Mouse (Mus musculus): ENCODE measurements around the gene Trappc6b. TPM values are rescaled to one million over a fixed set of nuclear protein-coding genes. Genes with fewer than 3 reads are reported as not detected.
"Not testable (repeated sequence)": the region's sequence is repeated elsewhere in the genome, so short reads cannot be mapped to it uniquely, and the experiment has no call there.

The Trappc6b gene
- polyA plus RNA-seq, 1 experiment from 2014 or later = 89.1 TPM

DNA sequence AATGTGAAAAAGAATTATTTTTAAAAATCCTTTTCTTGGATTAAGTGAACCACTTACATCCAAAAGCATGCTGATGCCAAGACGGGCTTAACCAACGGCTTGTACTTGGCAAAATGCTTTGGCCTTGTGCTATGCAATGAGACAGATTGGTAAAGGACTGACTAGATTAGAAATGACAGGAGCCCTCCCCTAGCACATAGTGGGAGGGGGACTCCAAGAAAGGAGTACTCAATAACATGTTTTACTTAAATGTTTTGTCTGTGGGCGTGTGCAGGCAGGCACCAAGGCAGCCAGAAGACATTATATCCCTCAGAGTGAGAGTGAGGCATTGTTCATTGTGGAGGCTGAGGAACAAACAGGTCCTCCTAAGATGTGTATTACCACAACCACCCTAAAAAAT is 12.8 kb upstream of the Trappc6b start:
- Histone ChIP-seq H3K4me2 (no peak overlapping the region), H3K4me3 (no peak overlapping the region), H3K9me3 (no peaks in the 10 kb centered on the region), H3K27me3 (no peaks in the 10 kb centered on the region), H3K4me1 (no peaks in the 10 kb centered on the region), H3K27ac (no peak overlapping the region), H3K9ac (no peak overlapping the region), H3K36me3 (peaks cover 49% of the 10 kb centered on the region)
- ATAC-seq (ENCODE audit: insufficient number of reproducible peaks, insufficient read depth, low FRiP score, low TSS enrichment, low read depth) = no peak
- WGBS = 73% methylated on average over 3 of the region's 3 CpGs

DNA sequence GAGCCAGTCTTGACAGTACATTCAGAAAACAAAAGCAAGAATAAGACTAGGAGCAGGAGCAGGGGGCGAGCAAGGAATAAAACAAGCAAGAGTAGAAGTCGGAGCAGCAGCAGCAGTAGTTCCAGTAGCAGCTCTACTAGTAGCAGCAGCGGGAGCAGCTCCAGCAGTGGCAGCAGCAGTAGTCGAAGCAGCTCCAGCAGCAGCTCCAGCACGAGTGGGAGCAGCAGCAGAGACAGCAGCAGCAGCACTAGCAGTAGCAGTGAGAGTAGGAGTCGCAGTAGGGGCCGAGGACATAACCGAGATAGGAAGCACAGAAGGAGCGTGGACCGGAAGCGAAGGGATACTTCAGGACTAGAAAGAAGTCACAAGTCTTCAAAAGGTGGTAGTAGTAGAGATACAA is 11.0 kb upstream of the Trappc6b start:
- no peaks in the 10 kb centered on the region for H3K9me3 ChIP-seq
- H3K27ac ChIP-seq = no peak overlapping the region
- peaks cover 59% of the 10 kb centered on the region for H3K36me3 ChIP-seq
- WGBS = 90% methylated on average over 11 of the region's 11 CpGs
- H3K4me1 ChIP-seq = 0 out of 2 replicates have a peak, but pooled peaks cover 5% of the 10 kb centered on the region
- H3K9ac ChIP-seq = no peak overlapping the region
- no peaks in the 10 kb centered on the region for H3K27me3 ChIP-seq
- ATAC-seq (ENCODE audit: insufficient number of reproducible peaks, insufficient read depth, low FRiP score, low TSS enrichment, low read depth) = no peak
- no peak overlapping the region for H3K4me2 ChIP-seq
- H3K4me3 ChIP-seq = no peak overlapping the region

DNA sequence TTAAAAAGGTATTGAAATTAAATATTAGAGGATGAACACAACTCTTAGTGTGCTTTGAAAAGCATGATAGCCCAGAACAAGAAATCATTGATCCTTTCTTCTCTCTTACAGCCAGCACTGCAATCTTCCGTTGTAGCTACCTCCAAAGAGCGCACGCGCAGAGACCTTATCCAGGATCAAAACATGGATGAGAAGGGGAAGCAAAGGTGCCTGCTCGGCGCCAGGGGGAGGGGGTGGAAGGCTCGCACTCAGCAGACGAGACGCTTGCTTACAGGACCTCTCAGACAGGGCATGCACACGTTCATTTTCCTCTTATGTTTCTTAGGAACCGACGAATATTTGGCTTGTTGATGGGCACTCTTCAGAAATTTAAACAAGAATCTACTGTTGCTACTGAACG is 7.5 kb upstream of the Trappc6b start:
- no peaks in the 10 kb centered on the region for H3K9me3 ChIP-seq
- no peak overlapping the region for H3K4me2 ChIP-seq
- H3K4me1 ChIP-seq = peaks cover 9% of the 10 kb centered on the region; the same call in 1 of the 2 replicates
- no peaks in the 10 kb centered on the region for H3K27me3 ChIP-seq
- H3K36me3 ChIP-seq = peaks cover 50% of the 10 kb centered on the region
- ATAC-seq (ENCODE audit: insufficient number of reproducible peaks, insufficient read depth, low FRiP score, low TSS enrichment, low read depth) = no peak
- H3K9ac ChIP-seq = no peak overlapping the region
- H3K27ac ChIP-seq = no peak overlapping the region
- H3K4me3 ChIP-seq = no peak overlapping the region
- WGBS = 91% methylated on average over 13 of the region's 13 CpGs

DNA sequence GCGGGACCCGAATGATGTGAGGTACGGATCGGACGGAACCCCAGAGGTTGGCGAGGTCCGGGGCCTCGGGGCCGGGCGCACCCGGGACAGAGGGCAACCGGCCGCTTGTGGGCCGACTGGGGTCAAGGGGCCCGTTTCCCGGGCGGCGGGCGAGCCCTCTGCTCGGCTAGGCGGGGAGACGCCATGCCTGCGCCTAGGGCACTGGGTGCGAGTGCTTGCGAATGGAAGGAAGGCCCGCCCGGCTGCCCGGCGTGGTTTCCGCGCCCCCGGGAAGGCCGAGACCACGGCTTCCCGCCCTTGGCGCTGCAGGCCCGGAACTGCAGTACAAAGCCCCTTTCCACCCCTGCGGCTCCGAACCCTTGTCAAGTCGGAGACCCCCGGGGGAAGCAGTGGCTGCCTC is 5.8 kb upstream of the Trappc6b start:
- peak; percentile 18 for ATAC-seq (ENCODE audit: insufficient number of reproducible peaks, insufficient read depth, low FRiP score, low TSS enrichment, low read depth)
- 0% methylated on average over 41 of the region's 41 CpGs for WGBS
- Histone ChIP-seq H3K27ac (peak overlapping the region; percentile 93), H3K4me1 (peaks cover 9% of the 10 kb centered on the region; the same call in 1 of the 2 replicates), H3K9ac (peak overlapping the region; percentile 100), H3K4me2 (peak overlapping the region; percentile 68), H3K9me3 (no peaks in the 10 kb centered on the region), H3K36me3 (peaks cover 41% of the 10 kb centered on the region), H3K27me3 (no peaks in the 10 kb centered on the region), H3K4me3 (peak overlapping the region; percentile 98)

DNA sequence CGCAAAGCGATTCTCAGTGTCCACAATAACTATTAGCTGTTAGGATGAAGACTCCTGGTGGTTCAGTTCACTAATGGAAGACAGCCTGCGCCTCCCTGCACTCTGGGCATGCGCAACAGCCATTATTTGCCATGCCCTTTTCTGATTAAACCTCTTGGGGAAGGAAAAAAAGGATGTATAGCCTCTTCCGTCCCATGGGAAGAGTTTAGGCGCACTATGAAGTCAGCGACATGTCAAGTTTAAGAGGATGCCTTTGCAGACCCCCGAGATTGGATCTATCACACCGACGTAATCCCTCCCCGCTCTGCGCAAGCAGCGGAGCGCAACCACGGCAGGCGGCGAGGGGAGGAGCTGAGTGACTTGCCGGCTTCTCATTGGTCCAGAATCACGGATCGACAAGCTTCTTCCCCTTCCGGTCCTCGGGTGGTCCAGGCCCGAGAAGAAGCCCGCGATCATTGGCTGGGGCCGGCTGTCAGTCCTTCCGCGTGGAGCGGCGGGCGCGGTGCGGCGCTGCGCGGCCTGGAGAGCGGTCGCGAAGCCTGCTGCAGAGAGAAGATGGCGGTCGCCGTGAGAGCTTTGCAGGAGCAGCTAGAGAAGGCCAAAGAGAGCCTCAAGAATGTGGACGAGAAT is 5.3 kb upstream of the Trappc6b start, which contains the start of gene Pnn:
Gene Pnn, plus strand, starts transcription at position 437 of the 630 bp plus-strand sequence.
- peaks cover 9% of the 10 kb centered on the region; the same call in 1 of the 2 replicates for H3K4me1 ChIP-seq
- no peaks in the 10 kb centered on the region for H3K9me3 ChIP-seq
- no peaks in the 10 kb centered on the region for H3K27me3 ChIP-seq
- peak; percentile 99 for ATAC-seq (ENCODE audit: insufficient number of reproducible peaks, insufficient read depth, low FRiP score, low TSS enrichment, low read depth)
- peak within 1 kb of the TSS; percentile 100 for H3K9ac ChIP-seq
- WGBS = under 1% methylated on average over 43 of the region's 43 CpGs
- peak within 1 kb of the TSS; percentile 98 for H3K4me3 ChIP-seq
- H3K36me3 ChIP-seq = peaks cover 35% of the 10 kb centered on the region
- peak within 1 kb of the TSS; percentile 93 for H3K27ac ChIP-seq
- peak within 1 kb of the TSS; percentile 68 for H3K4me2 ChIP-seq

DNA sequence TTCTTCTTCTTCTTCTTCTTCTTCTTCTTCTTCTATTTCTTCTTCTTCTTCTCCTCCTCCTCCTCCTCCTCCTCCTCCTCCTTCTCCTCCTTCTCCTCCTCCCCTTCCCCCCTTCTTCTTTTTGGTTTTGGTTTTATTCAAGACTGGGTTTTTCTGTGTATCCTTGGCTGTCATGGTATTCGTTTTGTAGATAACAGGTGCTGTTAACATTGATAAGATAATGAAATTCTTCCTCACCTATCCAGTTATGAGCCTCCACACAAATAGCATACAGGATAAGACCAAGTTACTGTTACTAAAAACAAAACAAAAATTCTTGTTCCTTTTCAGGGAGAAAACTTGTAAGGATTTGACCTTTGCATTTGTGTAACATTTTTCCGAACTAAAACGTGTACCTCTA is 4.5 kb upstream of the Trappc6b start:
- Histone ChIP-seq H3K27me3 (no peaks in the 10 kb centered on the region), H3K9ac (peak overlapping the region; percentile 100), H3K4me2 (peak overlapping the region; percentile 68), H3K27ac (peak overlapping the region; percentile 93), H3K4me3 (peak overlapping the region; percentile 98; the same call in 1 of the 2 replicates), H3K36me3 (peaks cover 28% of the 10 kb centered on the region), H3K9me3 (no peaks in the 10 kb centered on the region), H3K4me1 (peaks cover 9% of the 10 kb centered on the region; the same call in 1 of the 2 replicates)
- ATAC-seq (ENCODE audit: insufficient number of reproducible peaks, insufficient read depth, low FRiP score, low TSS enrichment, low read depth) = no peak
- 72% methylated on average over 3 of the region's 3 CpGs for WGBS

DNA sequence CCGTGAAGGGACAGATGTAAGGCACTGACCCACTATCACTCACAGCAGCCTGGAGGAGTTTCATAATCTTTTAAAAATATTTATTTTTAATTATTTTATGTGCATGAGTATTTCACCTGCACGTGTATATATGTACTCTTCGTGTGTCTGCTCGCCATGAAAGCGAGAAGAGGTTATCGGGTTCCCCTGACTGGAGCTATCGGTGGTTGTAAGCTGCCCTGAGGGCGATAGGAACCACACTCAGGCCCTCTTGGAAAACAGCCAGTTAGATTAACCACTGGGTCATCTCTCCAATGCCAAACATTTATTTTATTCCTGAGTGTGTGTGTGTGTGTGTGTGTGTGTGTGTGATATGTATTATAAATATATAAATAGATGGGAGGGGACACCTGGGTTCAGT is 3.6 kb upstream of the Trappc6b start:
- H3K27ac ChIP-seq = no peak overlapping the region
- peaks cover 13% of the 10 kb centered on the region for H3K4me1 ChIP-seq
- no peaks in the 10 kb centered on the region for H3K9me3 ChIP-seq
- 69% methylated on average over 8 of the region's 8 CpGs for WGBS
- no peak for ATAC-seq (ENCODE audit: insufficient number of reproducible peaks, insufficient read depth, low FRiP score, low TSS enrichment, low read depth)
- no peak overlapping the region for H3K4me2 ChIP-seq
- no peak overlapping the region for H3K9ac ChIP-seq
- peaks cover 18% of the 10 kb centered on the region for H3K36me3 ChIP-seq
- H3K27me3 ChIP-seq = no peaks in the 10 kb centered on the region
- no peak overlapping the region for H3K4me3 ChIP-seq

DNA sequence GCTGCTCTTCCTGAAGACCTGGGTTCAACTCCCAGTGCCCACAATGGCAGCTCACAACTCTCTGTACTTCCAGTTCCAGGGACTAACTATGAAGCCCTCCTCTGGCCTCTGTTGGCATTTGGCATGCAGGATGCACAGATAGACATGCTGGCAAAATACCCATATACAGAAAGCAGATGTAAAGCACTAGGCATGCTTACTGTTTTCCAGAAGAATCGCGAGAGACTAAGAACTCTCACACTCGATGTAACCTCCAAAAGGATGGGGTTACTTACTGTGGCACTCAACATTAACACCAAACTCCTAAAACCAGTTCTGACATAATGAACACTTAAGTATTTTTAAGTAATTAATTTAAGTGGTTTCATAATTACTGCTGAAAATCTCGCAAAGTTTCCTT is 950 bp downstream of the Trappc6b start:
- Histone ChIP-seq H3K36me3 (peaks cover 33% of the 10 kb centered on the region), H3K4me3 (peak overlapping the region; percentile 74), H3K9me3 (no peaks in the 10 kb centered on the region), H3K4me2 (peak overlapping the region; percentile 77), H3K27me3 (no peaks in the 10 kb centered on the region), H3K4me1 (peaks cover 12% of the 10 kb centered on the region), H3K9ac (peak overlapping the region; percentile 90), H3K27ac (peak overlapping the region; percentile 94)
- ATAC-seq (ENCODE audit: insufficient number of reproducible peaks, insufficient read depth, low FRiP score, low TSS enrichment, low read depth) = no peak
- WGBS = 40% methylated on average over 4 of the region's 4 CpGs

DNA sequence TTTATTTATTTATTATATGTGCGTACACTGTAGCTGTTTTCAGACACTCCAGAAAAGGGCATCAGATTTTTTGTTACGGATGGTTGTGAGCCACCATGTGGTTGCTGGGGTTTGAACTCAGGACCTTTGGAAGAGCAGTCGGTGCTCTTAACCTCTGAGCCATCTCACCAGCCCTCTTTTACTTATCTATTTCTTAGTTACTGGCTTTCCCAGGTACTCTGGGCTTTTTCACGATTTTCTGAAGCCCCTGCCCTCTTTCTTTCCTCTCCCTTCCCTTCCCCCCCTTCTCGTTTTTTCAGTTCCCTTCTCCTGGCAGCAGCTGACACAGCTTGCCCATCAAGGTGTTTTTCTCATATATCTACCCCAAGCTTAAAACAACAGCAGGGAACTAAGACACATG is 3.0 kb downstream of the Trappc6b start:
- H3K4me3 ChIP-seq; ATAC-seq (ENCODE audit: insufficient number of reproducible peaks, insufficient read depth, low FRiP score, low TSS enrichment, low read depth); H3K27ac ChIP-seq; H3K9ac ChIP-seq; H3K27me3 ChIP-seq; H3K4me2 ChIP-seq; H3K9me3 ChIP-seq: not testable (repeated sequence)
- 86% methylated on average over 5 of the region's 5 CpGs for WGBS
- Histone ChIP-seq H3K4me1 (peaks cover 12% of the 10 kb centered on the region), H3K36me3 (peaks cover 48% of the 10 kb centered on the region)

DNA sequence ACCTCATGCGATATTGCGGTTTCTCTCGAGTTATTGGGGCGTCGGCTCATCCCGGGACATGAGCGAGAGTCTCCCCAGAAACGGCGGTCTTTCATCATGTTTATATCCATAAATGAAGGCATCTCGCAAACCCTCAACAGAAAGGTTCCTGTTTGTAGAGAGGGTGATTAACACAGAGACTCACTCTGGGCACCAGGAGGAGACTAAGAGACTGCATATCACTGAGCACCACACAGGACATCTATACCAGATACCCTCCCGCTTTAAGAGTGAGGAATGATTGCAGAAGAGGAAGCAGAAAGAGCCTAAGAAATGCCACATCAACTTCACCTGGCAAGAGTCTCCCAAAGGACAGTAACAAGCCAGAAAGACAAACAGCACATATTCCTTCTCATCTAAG is 5.0 kb downstream of the Trappc6b start:
- Histone ChIP-seq H3K4me2 (no peak overlapping the region), H3K27me3 (no peaks in the 10 kb centered on the region), H3K27ac (no peak overlapping the region), H3K4me3 (no peak overlapping the region), H3K36me3 (peaks cover 54% of the 10 kb centered on the region), H3K9me3 (no peaks in the 10 kb centered on the region), H3K9ac (no peak overlapping the region), H3K4me1 (peaks cover 12% of the 10 kb centered on the region)
- ATAC-seq (ENCODE audit: insufficient number of reproducible peaks, insufficient read depth, low FRiP score, low TSS enrichment, low read depth) = no peak
- 97% methylated on average over 11 of the region's 11 CpGs for WGBS

DNA sequence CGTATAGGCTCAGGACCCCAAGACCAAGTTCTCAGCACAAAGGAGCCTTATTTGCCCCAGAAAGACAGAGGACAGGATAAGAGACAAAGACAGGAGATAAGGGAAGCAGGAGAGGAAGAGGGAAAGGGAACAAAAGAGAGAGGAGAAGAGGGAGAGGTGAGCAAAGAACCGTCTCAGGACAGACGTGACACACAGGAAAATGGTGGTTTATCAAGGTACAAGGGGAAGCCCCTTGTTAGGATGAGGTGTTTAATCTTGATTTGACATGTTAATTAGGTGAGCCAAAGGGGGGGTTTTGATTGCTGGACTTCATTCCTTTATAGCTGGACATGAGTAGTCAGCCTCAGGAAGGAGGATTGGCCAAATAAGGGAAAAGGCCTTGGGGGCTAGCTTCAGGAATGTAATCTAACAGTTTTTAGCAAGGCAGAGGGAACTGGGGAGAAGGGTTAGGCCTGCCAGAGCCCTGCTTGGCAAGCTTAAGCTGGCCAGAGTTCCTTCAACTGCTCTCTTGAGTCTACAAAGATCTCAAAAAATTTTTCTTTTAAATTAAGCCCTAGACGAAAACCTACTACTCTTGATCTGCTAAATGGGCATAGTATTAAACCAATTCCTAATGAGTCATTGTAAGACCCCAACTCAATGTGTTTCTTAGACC is 5.9 kb downstream of the Trappc6b start:
- Histone ChIP-seq H3K4me2 (no peak overlapping the region), H3K4me1 (peaks cover 12% of the 10 kb centered on the region), H3K27me3 (no peaks in the 10 kb centered on the region), H3K9ac (no peak overlapping the region), H3K27ac (no peak overlapping the region), H3K9me3 (no peaks in the 10 kb centered on the region), H3K4me3 (no peak overlapping the region), H3K36me3 (peaks cover 54% of the 10 kb centered on the region)
- 78% methylated on average over 4 of the region's 4 CpGs for WGBS
- no peak for ATAC-seq (ENCODE audit: insufficient number of reproducible peaks, insufficient read depth, low FRiP score, low TSS enrichment, low read depth)

DNA sequence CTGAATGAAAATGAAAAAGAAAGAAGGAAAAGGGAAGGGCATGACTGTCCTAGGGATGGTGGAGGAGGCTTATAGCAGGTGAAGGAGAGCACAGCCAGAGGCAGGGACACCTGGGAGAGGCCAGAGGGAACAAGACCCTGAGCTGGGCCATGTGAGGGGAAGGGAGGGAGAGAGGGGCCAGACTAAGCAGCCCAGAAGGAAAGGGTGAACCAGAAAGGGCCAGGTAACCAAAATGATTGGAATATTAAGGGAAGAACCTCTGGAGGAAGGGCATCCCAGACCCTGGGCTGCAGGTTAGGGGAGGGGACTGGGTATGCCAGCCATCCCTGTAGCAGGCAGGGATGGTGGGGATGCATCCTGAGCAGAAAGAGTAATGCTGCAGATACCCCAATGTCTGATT is 7.3 kb downstream of the Trappc6b start:
- H3K9me3 ChIP-seq = no peaks in the 10 kb centered on the region
- peaks cover 59% of the 10 kb centered on the region for H3K36me3 ChIP-seq
- H3K4me1 ChIP-seq = peaks cover under 1% of the 10 kb centered on the region; the same call in 1 of the 2 replicates
- ATAC-seq (ENCODE audit: insufficient number of reproducible peaks, insufficient read depth, low FRiP score, low TSS enrichment, low read depth) = no peak
- no peak overlapping the region for H3K9ac ChIP-seq
- no peak overlapping the region for H3K4me2 ChIP-seq
- no peak overlapping the region for H3K27ac ChIP-seq
- H3K27me3 ChIP-seq = no peaks in the 10 kb centered on the region
- H3K4me3 ChIP-seq = no peak overlapping the region
